Mouse (Mus musculus) stomach, embryonic 14.5 days (tissue): ENCODE measurements at regions not wholly inside any gene's neighbourhood (a gene's known extent, or its start where the extent isn't known, plus 50 kb on each side); places are given as distances from the start of the nearest gene placed in this dataset.

Source experiments
- ATAC-seq: fragments of 200-750 bp; cut with Nextera tagmentation; 2 replicates; pipeline ENCODE4 v1.8.0; 2017; ENCODE audit warnings: low read depth, moderate TSS enrichment; ENCODE audit not compliant: insufficient number of reproducible peaks, insufficient read depth, low FRiP score
- H3K27ac ChIP-seq: fragments of 300-500 bp; sonication (generic); 2 replicates; pipeline ENCODE4 v1.5.1; 2014; ENCODE audit warnings: mild to moderate bottlenecking, low read length, moderate library complexity, mixed read lengths
- H3K27me3 ChIP-seq: fragments of 300-500 bp; sonication (generic); 2 replicates; pipeline ENCODE4 v1.6.1; 2014; ENCODE audit warnings: low read length, control low read depth, mixed read lengths; ENCODE audit not compliant: control insufficient read depth, insufficient read depth
- H3K36me3 ChIP-seq: fragments of 300-500 bp; sonication (generic); 2 replicates; pipeline ENCODE4 v1.6.1; 2014; ENCODE audit warnings: mild to moderate bottlenecking, control low read depth, low read length, moderate library complexity, mixed read lengths; ENCODE audit not compliant: control insufficient read depth, insufficient read depth
- H3K4me1 ChIP-seq: fragments of 300-500 bp; sonication (generic); 2 replicates; pipeline ENCODE4 v1.6.1; 2014; ENCODE audit warnings: low read length, control low read depth, mixed read lengths; ENCODE audit not compliant: control insufficient read depth, insufficient read depth
- H3K4me2 ChIP-seq: fragments of 300-500 bp; sonication (generic); replicated peaks from 2 replicates; pipeline ENCODE4 v1.6.1; 2014; ENCODE audit warnings: low read depth, low read length, control low read depth
- H3K4me3 ChIP-seq: fragments of 300-500 bp; sonication (generic); 2 replicates; pipeline ENCODE4 v1.5.1; 2014; ENCODE audit warnings: low read depth, low read length, control low read depth
- H3K9ac ChIP-seq: fragments of 300-500 bp; sonication (generic); replicated peaks from 2 replicates; pipeline ENCODE4 v1.6.1; 2014; ENCODE audit warnings: low read depth, mild to moderate bottlenecking, control low read depth, low read length, moderate library complexity, mixed read lengths
- H3K9me3 ChIP-seq: fragments of 300-500 bp; sonication (generic); 2 replicates; pipeline ENCODE4 v1.6.1; 2016; ENCODE audit warnings: low read depth, low read length, control low read depth; ENCODE audit not compliant: control insufficient read depth
- WGBS: fragments of 180-500 bp; shearing (Covaris S2); extraction: QIAGEN DNeasy Blood & Tissue Kit; methylation state at CpG from one replicate; pipeline ENCODE4 v1.1.7; 2014; 5-methylcytosine and 5-hydroxymethylcytosine counted together

DNA sequence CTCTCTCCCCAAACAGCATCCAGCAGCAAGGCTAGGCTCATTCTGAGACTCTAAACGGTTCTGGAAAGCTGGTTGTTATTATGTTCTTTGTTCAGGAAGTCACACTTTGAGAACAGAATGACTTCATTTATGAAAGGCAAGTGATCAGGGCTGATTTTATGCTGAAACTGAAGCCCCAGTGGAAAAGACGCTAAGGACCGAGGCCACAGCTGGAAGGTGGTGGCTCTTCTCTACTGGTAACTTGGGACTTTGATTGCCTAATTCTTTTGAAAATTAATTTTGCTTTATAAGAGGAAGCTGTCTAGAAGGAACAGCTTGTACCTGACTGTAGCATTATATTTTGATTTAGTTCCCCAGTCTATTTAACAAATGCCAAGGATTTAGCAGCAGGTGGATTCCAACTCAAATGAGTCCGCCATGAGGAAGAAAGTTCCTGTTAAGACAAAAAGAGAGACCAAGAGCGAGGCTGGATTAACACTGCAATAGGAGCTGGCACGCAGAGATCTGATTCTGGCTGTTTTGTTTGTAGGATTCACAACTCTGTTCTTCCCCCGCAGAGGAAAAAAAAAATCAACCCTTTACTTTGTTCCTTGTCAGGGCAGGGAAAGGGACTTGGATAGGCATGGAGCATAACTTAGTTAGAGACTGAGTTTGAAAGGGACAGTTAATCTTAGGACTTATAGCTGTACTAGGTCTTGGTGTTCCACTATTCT is 388.3 kb upstream of the Slc30a5 start:
- Histone ChIP-seq H3K27me3 (no peaks in the 10 kb centered on the region), H3K27ac (no peak overlapping the region)
- WGBS: 79% methylated on average over 7 of the region's 7 CpGs

DNA sequence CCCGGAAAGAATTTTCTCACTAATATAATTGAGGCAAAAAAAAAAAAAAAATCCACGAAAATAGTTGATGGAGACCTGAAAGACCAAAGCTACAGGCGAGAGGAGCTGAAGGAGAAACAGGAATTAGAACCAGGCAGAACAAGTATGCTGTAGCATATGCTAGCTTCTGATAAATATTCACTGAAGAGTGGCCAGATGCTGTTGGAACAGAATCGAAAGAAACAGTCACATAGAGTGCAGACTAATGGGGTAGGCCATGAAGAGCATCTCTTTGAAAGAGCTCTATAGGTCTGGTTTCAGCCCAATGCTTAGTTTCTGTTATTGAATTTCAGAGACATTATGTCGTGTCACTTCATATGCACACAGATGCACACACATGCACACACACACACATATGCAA is 386.3 kb upstream of the Slc30a5 start:
- Histone ChIP-seq H3K27ac (no peak overlapping the region), H3K4me1 (no peaks in the 10 kb centered on the region), H3K4me3 (no peak overlapping the region), H3K4me2 (no peak overlapping the region), H3K9me3 (no peaks in the 10 kb centered on the region), H3K36me3 (no peaks in the 10 kb centered on the region), H3K27me3 (no peaks in the 10 kb centered on the region), H3K9ac (no peak overlapping the region)
- WGBS: 87% methylated on average over 5 of the region's 5 CpGs
- ATAC-seq: no peak

More for the DNA sequence above, 388.3 kb upstream of the Slc30a5 start:
- H3K9ac ChIP-seq: no peak overlapping the region
- H3K4me1 ChIP-seq: no peaks in the 10 kb centered on the region
- H3K4me2 ChIP-seq: no peak overlapping the region
- no peak for ATAC-seq
- no peaks in the 10 kb centered on the region for H3K36me3 ChIP-seq
- H3K4me3 ChIP-seq: no peak overlapping the region
- H3K9me3 ChIP-seq: no peaks in the 10 kb centered on the region

DNA sequence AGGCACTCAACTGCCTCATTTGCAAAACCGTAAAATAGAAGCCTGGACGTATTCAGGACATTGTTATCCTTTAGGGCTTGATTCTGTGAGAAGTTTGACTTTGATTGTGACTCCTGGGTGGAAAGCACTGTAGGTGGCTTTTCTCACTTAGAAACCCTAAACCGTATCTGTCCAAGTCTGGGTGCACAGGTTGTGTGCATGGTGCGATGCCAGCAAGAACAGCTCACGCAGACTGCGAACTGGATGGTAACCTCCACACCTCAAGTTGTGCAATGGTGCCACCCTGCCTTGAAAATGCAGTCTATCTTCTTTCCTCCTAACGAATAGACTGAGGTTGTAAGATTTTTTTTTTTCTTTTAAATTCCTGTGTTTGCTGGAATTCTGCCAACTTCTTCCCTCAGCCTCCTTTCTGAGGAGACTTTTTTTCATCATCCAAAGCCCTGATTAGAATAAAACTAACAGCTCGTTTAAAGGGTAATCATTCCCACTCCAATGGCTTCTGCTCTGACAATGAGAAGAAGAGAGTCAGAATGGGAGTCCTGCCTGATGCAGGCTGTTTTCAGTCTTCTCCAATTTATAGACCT is 383.8 kb upstream of the Slc30a5 start:
- Histone ChIP-seq H3K4me2 (no peak overlapping the region), H3K4me3 (no peak overlapping the region), H3K9me3 (no peaks in the 10 kb centered on the region), H3K36me3 (no peaks in the 10 kb centered on the region), H3K4me1 (peaks cover 9% of the 10 kb centered on the region; the same call in 1 of the 2 replicates), H3K27ac (peak overlapping the region; percentile 71; the same call in 1 of the 2 replicates), H3K9ac (no peak overlapping the region), H3K27me3 (no peaks in the 10 kb centered on the region)
- ATAC-seq: no peak
- WGBS: 59% methylated on average over 8 of the region's 8 CpGs

DNA sequence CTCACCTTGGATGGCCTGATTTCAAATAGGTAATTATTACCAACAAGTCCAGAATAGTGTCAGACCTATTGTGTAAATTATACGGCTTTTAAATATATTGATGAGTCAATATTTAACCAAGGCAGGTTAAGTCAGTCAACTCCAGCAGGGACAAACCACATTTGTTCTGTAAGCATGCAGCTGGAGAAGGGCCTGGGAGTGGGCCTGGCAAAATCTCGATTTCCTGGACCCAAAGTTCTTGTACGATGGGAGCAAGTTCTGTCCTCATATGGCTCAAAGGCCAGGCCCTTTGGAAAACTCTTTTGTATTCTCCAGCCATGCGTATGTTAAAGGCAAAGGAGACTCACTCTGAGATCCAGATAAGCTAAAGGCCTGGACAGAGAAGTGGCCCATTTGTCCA is 383.2 kb upstream of the Slc30a5 start:
- Histone ChIP-seq H3K9me3 (no peaks in the 10 kb centered on the region), H3K36me3 (no peaks in the 10 kb centered on the region), H3K4me1 (peaks cover 9% of the 10 kb centered on the region; the same call in 1 of the 2 replicates), H3K4me3 (no peak overlapping the region), H3K27ac (peak overlapping the region; percentile 71; the same call in 1 of the 2 replicates), H3K9ac (no peak overlapping the region), H3K27me3 (no peaks in the 10 kb centered on the region), H3K4me2 (no peak overlapping the region)
- ATAC-seq: 0 out of 2 replicates have a peak, but pooled peaks have one; percentile 69
- 61% methylated on average over 4 of the region's 4 CpGs for WGBS

DNA sequence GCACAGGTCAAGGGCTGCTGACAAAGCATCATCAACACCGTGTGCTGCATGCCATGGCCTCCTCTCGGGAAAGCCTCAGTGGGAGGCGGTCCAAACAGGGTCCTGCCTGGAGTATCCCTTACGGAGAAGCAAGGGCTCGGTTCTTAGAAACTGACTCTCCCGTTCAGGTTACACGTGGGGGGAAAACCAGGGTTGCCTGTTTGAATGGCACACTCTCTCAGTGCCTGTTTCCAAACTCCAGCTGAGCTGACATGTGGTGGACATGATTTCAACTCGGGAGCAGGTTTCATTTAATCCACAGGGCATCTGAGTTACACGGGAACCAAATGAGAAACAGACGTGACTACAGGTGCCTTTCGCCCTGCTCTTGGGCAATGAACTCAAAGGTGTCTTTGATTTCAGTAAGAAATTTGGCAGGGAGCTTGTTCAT is 382.6 kb upstream of the Slc30a5 start:
- H3K9me3 ChIP-seq: no peaks in the 10 kb centered on the region
- no peak overlapping the region for H3K4me2 ChIP-seq
- no peak overlapping the region for H3K9ac ChIP-seq
- H3K4me1 ChIP-seq: peaks cover 9% of the 10 kb centered on the region; the same call in 1 of the 2 replicates
- no peaks in the 10 kb centered on the region for H3K36me3 ChIP-seq
- no peak overlapping the region; the same call in 1 of the 2 replicates for H3K27ac ChIP-seq
- H3K27me3 ChIP-seq: no peaks in the 10 kb centered on the region
- H3K4me3 ChIP-seq: no peak overlapping the region
- 48% methylated on average over 11 of the region's 11 CpGs for WGBS
- ATAC-seq: no peak

DNA sequence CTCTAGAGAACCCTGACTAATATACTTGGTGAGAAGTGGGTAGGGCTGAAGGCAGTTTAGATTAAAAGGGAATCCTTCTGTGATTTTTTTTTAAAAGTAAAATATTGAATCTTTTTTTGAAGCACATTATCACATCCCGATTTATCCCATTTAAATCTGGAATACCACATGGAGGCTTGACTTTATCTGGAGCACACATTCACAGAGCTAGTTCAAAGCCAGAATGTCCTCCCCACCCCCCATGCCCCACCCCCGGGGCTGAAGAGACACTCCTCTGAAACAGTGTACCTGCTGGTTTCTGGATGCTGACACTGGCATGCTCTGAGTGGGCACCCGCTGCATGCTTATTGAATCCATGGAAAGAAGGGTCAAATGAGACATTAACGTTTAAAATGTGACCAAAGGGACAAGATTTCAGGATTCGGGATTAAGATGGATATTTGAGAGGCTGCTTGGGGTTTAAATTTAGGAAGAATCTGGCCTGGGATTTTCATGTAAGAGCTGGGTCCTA is 382.0 kb upstream of the Slc30a5 start:
- Histone ChIP-seq H3K4me1 (peaks cover 9% of the 10 kb centered on the region; the same call in 1 of the 2 replicates), H3K9ac (no peak overlapping the region), H3K27me3 (no peaks in the 10 kb centered on the region), H3K36me3 (no peaks in the 10 kb centered on the region), H3K4me3 (no peak overlapping the region), H3K27ac (no peak overlapping the region), H3K9me3 (no peaks in the 10 kb centered on the region), H3K4me2 (no peak overlapping the region)
- WGBS: 67% methylated on average over 5 of the region's 5 CpGs
- no peak for ATAC-seq

DNA sequence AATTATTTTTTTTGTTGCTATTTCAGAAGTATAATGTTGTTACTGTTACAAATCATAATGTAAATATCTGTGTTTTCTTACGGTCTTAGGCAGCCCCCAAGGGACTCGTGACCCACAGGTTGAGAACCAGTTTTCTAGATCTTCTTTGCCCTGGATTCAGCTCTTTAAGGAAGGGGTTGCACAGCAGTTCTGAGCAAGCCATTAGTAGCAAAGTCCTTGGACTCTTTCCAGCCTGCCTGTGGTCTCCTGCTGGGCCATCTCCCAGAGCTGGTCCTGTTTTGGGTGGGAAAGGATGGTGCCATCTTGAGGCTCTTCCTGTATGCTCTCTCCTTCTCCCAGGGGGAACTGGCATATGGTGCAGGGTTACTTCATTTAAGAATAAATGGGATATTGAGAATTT is 380.9 kb upstream of the Slc30a5 start:
- no peak overlapping the region for H3K9ac ChIP-seq
- H3K9me3 ChIP-seq: no peaks in the 10 kb centered on the region
- H3K4me3 ChIP-seq: no peak overlapping the region
- 64% methylated on average over 2 of the region's 2 CpGs for WGBS
- no peaks in the 10 kb centered on the region for H3K36me3 ChIP-seq
- H3K4me1 ChIP-seq: peaks cover 9% of the 10 kb centered on the region; the same call in 1 of the 2 replicates
- H3K27ac ChIP-seq: no peak overlapping the region
- no peak overlapping the region for H3K4me2 ChIP-seq
- H3K27me3 ChIP-seq: no peaks in the 10 kb centered on the region
- ATAC-seq: no peak

DNA sequence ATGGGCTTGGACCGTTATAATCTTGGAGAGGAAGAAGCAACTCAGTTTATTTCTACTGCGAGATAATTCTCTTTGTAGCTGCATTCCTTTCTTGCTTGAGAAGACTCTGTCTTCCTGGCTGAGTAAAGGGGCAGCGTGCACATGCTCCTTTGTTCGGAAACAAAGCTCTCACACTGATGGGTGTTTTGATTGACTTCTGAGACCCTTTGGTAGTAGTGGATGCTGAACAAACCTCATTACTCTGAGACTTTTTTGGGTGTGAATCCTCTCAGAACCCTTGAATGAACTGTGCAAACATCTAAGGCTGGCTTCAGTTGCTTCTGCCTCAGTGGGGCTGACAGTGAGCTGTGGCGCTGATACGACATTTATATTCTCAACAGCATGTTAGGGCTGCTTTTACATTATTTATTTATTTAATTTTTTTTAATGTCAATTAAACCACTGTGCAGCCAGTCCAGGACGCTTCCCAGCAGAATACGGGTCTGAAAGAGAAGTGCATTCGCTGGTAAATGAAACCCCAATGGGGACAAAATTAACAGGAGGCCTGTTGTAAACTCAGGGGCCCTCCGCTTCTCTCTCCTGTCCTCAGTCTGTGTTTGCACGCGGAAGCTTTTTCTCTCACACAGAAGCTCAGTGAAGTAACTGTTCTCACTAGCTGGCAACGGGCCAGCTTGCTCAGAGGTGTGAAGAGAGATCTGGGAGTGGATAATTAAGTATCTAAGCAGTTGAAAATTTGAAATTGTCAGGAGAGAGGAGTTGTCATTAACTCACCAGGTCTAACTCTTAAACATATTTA is 380.1 kb upstream of the Slc30a5 start:
- H3K9me3 ChIP-seq: no peaks in the 10 kb centered on the region
- no peak overlapping the region for H3K27ac ChIP-seq
- no peak overlapping the region for H3K9ac ChIP-seq
- H3K27me3 ChIP-seq: no peaks in the 10 kb centered on the region
- WGBS: 47% methylated on average over 13 of the region's 13 CpGs
- H3K36me3 ChIP-seq: no peaks in the 10 kb centered on the region
- H3K4me2 ChIP-seq: no peak overlapping the region
- no peak overlapping the region for H3K4me3 ChIP-seq
- H3K4me1 ChIP-seq: peaks cover 9% of the 10 kb centered on the region; the same call in 1 of the 2 replicates
- ATAC-seq: no peak; the same call in 1 of the 2 replicates
